Mouse (Mus musculus) limb, embryonic 12.5 days (tissue): ENCODE results near the gene Il18r1. TPM values are rescaled to one million over a fixed set of nuclear protein-coding genes. Genes with fewer than 3 reads are reported as not detected.
A peak's percentile ranks its signal among the peaks of the same experiment; 100 is the strongest.

Source experiments
- ATAC-seq: fragments of 200-750 bp; cut with Nextera tagmentation; 2 replicates; pipeline ENCODE4 v1.8.0; 2017; ENCODE audit warnings: low read depth, moderate TSS enrichment; ENCODE audit not compliant: insufficient number of reproducible peaks, insufficient read depth, low FRiP score, low TSS enrichment
- H3K27ac ChIP-seq: fragments of 300-500 bp; sonication (generic); 2 replicates; pipeline ENCODE4 v1.5.1; 2016; ENCODE audit warnings: mild to moderate bottlenecking, moderate library complexity
- H3K27me3 ChIP-seq: fragments of 300-500 bp; sonication (generic); 2 replicates; pipeline ENCODE4 v1.6.1; 2016; ENCODE audit warnings: mild to moderate bottlenecking, moderate library complexity
- H3K36me3 ChIP-seq: fragments of 300-500 bp; sonication (generic); 2 replicates; pipeline ENCODE4 v1.6.1; 2016; ENCODE audit warnings: mild to moderate bottlenecking, moderate library complexity
- H3K4me1 ChIP-seq: fragments of 300-500 bp; sonication (generic); replicated peaks from 2 replicates; pipeline ENCODE4 v1.6.1; 2016
- H3K4me2 ChIP-seq: fragments of 300-500 bp; sonication (generic); 2 replicates; pipeline ENCODE4 v1.6.1; 2016; ENCODE audit warnings: mild to moderate bottlenecking, moderate library complexity
- H3K4me3 ChIP-seq: fragments of 300-500 bp; sonication (generic); replicated peaks from 2 replicates; pipeline ENCODE4 v1.5.1; 2016; ENCODE audit warnings: mild to moderate bottlenecking
- H3K9ac ChIP-seq: fragments of 300-500 bp; sonication (generic); replicated peaks from 2 replicates; pipeline ENCODE4 v1.6.1; 2016; ENCODE audit warnings: mild to moderate bottlenecking, moderate library complexity
- H3K9me3 ChIP-seq: fragments of 300-500 bp; sonication (generic); 2 replicates; pipeline ENCODE4 v1.6.1; 2016; ENCODE audit warnings: mild to moderate bottlenecking, moderate library complexity
- WGBS: fragments of 180-500 bp; shearing (Covaris S2); methylation state at CpG from one replicate; pipeline ENCODE4 v1.1.7; 2016; 5-methylcytosine and 5-hydroxymethylcytosine counted together
- polyA plus RNA-seq: library from polyadenylated mRNA; unstranded; fragments of >200 nt; fragmentation: Nextera tagmentation; extraction: Ambion mirVana; gene quantifications from 2 replicates; pipeline ENCODE4 v1.2.1, GENCODE M21; 2016

The Il18r1 gene
- not detected in 2 replicates for polyA plus RNA-seq

DNA sequence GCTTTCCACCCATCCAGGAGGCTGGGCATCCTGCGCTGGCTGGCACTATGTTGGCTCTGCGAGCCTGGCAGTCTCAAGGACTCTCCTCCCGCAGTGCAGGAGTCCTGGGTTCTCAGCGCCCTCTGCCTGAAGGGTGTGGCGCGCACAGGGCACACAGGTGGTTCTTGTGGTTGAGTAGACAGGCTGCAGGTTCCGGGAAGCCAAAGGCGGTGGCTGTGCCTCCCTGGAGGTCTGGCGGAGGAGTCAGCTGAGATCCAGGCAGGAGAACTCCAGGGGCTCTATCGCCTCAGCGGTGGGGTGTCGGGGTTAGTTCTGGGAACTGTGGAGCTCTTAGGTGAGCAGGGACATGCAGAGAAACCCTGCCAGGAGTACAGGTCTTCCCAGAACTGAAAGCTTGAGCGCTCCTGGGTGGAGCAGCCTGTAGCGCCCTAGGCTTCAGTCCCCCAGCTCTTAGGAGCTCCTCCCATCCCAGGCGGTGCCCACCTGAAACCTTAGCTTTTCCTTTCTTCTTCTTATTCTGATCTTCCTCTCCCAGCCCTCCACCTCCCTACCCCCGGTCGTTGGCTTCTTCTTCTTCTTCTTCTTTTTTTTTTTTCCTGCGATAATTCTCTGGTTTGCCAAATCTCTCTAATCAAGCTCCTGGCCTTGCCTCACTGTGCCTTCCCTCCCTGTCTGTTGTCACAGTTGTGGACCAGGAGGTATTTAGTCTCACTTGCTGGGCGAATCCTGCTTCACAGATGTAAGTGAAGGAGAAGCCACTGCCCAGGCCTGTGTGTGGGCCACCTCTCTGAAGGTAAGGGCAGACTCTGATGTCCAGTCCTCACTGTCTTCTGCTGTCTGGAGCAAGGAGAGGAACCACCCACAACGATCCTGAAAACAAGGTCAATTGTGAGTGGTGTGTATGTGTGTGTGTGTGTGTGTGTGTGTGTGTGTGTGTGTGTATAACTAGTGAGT lies at the start of gene Il18r1:
TSS of gene Il18r1 (plus strand) at position 76 of the 954 bp plus-strand sequence.
- H3K9me3 ChIP-seq = no peaks in the 10 kb centered on the region
- H3K9ac ChIP-seq = no peak within 1 kb of the TSS
- H3K27me3 ChIP-seq = no peaks in the 10 kb centered on the region
- no peak for ATAC-seq
- no peaks in the 10 kb centered on the region for H3K36me3 ChIP-seq
- H3K4me3 ChIP-seq = no peak within 1 kb of the TSS
- no peak within 1 kb of the TSS for H3K27ac ChIP-seq
- H3K4me1 ChIP-seq = no peaks in the 10 kb centered on the region
- WGBS = 33% methylated on average over 20 of the region's 20 CpGs
- 0 out of 2 replicates have a peak within 1 kb of the TSS, but pooled peaks have one; percentile 8 for H3K4me2 ChIP-seq

DNA sequence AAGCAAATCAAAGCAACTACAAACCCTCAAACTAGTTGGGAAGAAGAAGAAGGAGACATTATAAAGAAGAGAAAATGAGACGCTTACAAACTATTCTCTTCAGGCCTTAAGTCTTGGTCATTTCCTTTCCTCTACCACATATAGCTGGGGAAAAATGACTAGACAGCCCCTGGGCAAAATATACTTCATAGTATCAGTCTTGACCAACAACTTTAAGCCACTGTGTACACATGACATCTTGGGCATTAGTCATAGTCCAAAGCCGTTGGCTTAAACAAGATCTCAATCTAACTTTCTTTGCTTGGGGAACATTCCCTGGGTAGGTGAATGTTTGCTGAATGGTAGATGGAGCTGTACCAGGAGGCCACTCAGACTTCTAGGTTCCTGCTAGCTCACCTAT lies 48.3 kb upstream of the Il18r1 start:
- H3K36me3 ChIP-seq = no peaks in the 10 kb centered on the region

DNA sequence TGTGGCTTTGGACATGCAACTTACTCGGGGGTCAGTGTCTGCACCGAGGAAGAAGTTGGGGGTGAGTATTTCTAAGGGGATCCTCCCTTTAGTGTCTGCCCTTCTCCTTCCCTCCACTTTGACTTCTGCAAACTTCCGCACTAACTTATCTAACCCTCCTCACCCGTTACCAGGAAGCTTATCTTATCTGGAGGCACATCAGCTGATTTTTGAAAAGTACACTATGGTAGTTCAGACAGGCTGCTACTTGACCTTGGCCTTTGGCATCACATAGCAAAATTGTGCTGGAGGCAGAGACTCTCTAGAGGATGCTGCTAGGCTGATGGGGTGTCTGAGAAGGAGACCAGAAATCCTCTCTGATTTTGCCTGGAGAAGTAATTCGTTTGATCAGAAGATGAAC lies 46.8 kb upstream of the Il18r1 start:
- Histone ChIP-seq H3K9ac (no peak overlapping the region), H3K27me3 (no peaks in the 10 kb centered on the region), H3K36me3 (no peaks in the 10 kb centered on the region), H3K4me3 (no peak overlapping the region), H3K4me1 (no peaks in the 10 kb centered on the region), H3K27ac (no peak overlapping the region), H3K9me3 (no peaks in the 10 kb centered on the region), H3K4me2 (no peak overlapping the region)
- ATAC-seq = no peak
- WGBS = 85% methylated on average over 5 of the region's 5 CpGs

More for the DNA sequence above, 48.3 kb upstream of the Il18r1 start:
- H3K4me2 ChIP-seq = no peak overlapping the region
- no peaks in the 10 kb centered on the region for H3K27me3 ChIP-seq
- no peak overlapping the region for H3K4me3 ChIP-seq
- no peaks in the 10 kb centered on the region for H3K4me1 ChIP-seq
- H3K9me3 ChIP-seq = no peaks in the 10 kb centered on the region
- H3K9ac ChIP-seq = no peak overlapping the region
- WGBS = 90% methylated on average over 2 of the region's 2 CpGs
- no peak overlapping the region for H3K27ac ChIP-seq
- ATAC-seq = no peak

DNA sequence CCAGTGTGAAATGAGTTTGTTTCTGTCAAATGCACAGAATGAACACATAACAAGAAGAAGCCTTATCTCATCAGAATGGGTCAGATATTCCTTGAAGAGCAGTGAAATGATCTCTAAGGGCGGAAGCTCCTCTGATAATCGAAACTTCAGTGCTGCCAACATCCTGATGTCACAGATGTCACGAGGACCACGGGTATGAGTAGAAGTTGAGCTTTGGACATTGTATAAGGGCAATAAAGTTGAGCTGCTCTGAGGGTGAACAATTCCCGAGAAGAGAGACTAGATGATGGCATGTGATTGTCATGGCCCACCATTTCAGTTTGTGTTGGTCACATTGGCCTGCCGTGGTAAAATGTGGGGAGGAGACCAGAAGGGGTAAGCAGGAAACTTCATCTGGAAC lies 41.5 kb upstream of the Il18r1 start:
- ATAC-seq = no peak
- Histone ChIP-seq H3K4me3 (no peak overlapping the region), H3K4me2 (no peak overlapping the region), H3K9me3 (no peaks in the 10 kb centered on the region), H3K9ac (no peak overlapping the region), H3K36me3 (no peaks in the 10 kb centered on the region), H3K4me1 (no peaks in the 10 kb centered on the region), H3K27ac (no peak overlapping the region), H3K27me3 (no peaks in the 10 kb centered on the region)
- 83% methylated on average over 6 of the region's 6 CpGs for WGBS

DNA sequence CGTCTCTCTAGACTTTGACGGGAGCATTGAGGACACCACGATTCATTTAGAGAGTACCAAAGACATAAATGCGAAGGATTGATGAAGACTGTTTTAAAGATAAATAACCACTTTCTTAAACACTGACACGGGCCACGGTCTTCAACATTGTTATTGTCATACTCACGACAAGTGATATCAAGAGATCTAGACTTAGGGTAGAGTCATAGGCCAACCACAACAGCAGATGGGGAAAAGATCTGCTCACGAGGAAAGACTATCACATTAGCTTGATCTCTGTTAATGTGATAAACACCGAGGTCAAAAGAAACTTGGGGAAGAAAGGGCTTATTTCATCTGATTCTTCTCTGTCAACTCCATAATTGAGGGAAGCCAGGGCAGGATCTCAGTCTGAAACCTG lies 38.1 kb upstream of the Il18r1 start:
- no peaks in the 10 kb centered on the region for H3K36me3 ChIP-seq
- H3K27me3 ChIP-seq = no peaks in the 10 kb centered on the region
- no peak overlapping the region for H3K27ac ChIP-seq
- ATAC-seq = no peak
- no peak overlapping the region for H3K9ac ChIP-seq
- H3K9me3 ChIP-seq = no peaks in the 10 kb centered on the region
- H3K4me3 ChIP-seq = no peak overlapping the region
- no peaks in the 10 kb centered on the region for H3K4me1 ChIP-seq
- 87% methylated on average over 9 of the region's 9 CpGs for WGBS
- H3K4me2 ChIP-seq = no peak overlapping the region

DNA sequence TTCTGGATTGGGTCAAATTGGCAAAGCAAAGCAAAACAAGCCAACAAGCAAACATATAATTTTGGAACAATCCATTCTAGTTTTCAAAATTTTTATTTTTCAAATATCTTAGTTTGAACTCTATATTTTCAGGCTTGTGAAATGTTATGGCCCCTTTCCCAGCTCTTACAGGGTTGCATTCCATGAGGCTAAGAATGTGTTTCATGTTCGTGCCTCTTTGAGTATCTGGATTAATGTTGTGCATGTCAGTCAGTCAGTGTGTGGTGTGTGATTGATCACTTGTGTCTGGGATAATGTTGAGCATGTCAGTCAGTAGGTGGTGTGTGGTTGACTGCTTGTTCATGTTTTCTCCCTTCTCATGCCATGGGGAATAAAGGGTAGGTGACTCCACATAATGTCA lies 37.5 kb upstream of the Il18r1 start:
- 82% methylated on average over 1 of the region's 1 CpGs for whole genome bisulfite sequencing
- H3K4me1 ChIP-seq = no peaks in the 10 kb centered on the region
- H3K4me3 ChIP-seq = no peak overlapping the region
- no peaks in the 10 kb centered on the region for H3K27me3 ChIP-seq
- H3K9ac ChIP-seq = no peak overlapping the region
- no peak overlapping the region for H3K27ac ChIP-seq
- H3K9me3 ChIP-seq = no peaks in the 10 kb centered on the region
- ATAC-seq = no peak
- no peak overlapping the region for H3K4me2 ChIP-seq
- no peaks in the 10 kb centered on the region for H3K36me3 ChIP-seq

DNA sequence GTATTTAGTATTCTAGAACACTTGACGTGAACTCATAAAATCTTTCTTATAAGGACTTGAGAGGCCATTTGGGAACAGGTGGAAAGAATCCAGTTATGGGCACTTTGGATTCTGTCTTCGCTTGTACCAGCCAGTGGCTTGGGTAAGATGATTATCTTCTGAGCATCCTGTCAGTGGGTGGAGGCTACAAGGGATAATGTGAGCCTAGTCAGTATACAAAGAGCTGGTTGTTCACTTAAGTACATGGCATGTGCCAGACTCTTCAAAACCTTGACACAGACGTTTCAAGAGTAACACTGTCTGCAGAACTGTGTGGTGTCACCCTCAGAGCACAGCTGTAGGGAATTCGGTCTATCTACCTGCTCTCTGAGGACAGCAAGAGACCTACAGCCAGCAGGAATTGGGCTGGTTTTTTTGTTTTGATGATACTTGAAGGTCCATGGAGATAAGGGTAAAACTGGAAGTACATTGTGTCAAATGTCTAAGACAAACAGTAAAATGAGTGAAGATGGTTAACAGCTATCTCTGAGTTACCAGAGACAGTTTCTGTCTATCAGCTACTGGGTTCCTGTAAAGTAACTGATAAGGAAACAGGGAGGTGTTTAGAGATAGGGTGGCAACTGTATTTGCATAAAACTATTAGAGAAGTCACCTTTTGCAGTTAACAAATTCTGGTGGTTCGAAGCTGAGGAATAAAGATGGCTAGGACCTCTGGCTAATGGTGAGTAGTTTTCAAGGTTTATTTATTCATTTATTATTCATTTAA lies 36.3 kb upstream of the Il18r1 start, which contains the start of gene Il1rl1:
TSS of gene Il1rl1 (plus strand) at position 661 of the 766 bp plus-strand sequence.
- Histone ChIP-seq H3K9ac (no peak within 1 kb of the TSS), H3K36me3 (no peaks in the 10 kb centered on the region), H3K4me2 (no peak within 1 kb of the TSS), H3K4me1 (no peaks in the 10 kb centered on the region), H3K9me3 (no peaks in the 10 kb centered on the region), H3K4me3 (no peak within 1 kb of the TSS), H3K27ac (no peak within 1 kb of the TSS), H3K27me3 (no peaks in the 10 kb centered on the region)
- ATAC-seq = no peak
- WGBS = 86% methylated on average over 5 of the region's 5 CpGs

DNA sequence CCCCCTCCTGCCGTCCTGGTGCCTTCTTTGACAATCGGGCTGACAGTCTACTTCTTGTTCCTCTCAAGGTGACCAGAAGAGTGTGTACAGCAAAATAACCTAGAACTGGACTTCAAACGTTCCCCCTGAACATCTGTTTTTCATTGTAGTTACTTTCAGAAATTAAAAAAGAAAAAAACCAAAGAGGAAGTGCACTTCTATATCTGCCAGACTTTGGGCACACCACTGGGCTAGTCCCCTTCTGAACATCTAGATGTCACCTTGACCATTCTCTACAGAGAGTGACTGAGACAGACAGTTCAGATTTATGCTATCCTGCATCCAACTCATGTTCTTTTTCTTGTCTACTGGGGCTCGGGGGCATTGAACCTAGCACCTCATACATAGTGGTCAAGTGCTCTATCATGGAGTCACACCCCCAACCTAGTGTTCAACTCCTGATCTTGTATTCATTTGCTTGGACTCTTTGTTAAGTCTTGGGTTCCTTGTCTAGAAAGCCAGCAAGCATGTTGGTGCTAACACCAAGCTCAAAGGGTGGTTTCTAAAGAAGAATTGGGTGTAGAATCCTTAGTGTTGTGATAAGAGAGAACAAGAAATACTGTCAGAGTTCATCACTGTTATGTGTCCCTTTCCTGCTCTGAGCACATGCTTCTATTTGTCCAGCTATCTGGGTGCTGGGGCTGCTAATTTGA lies 35.1 kb upstream of the Il18r1 start:
- Histone ChIP-seq H3K9ac (no peak overlapping the region), H3K4me3 (no peak overlapping the region), H3K4me2 (no peak overlapping the region), H3K36me3 (no peaks in the 10 kb centered on the region), H3K4me1 (no peaks in the 10 kb centered on the region), H3K9me3 (no peaks in the 10 kb centered on the region), H3K27ac (no peak overlapping the region), H3K27me3 (no peaks in the 10 kb centered on the region)
- 58% methylated on average over 4 of the region's 4 CpGs for WGBS
- ATAC-seq = no peak

DNA sequence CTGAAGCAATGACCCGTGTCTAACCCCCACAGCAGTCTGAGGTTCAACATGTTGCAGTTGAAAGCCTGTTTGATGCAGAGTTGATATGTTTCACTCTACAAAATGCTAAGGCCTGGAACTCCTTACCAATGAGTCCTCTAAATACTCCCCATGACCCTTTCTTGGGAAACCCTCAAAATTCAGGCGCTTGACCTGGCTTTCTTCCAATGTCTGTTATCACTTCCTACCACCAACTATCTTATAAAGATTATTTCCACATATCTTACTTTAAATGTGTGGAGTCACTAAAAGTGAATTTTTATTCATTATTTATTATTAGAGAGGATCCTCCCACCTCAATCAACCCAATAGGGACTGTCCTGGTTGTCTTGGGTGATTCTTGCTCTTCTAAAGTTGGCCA lies 33.2 kb upstream of the Il18r1 start:
- H3K27ac ChIP-seq = no peak overlapping the region
- H3K9me3 ChIP-seq = no peaks in the 10 kb centered on the region
- WGBS = 93% methylated on average over 2 of the region's 2 CpGs

DNA sequence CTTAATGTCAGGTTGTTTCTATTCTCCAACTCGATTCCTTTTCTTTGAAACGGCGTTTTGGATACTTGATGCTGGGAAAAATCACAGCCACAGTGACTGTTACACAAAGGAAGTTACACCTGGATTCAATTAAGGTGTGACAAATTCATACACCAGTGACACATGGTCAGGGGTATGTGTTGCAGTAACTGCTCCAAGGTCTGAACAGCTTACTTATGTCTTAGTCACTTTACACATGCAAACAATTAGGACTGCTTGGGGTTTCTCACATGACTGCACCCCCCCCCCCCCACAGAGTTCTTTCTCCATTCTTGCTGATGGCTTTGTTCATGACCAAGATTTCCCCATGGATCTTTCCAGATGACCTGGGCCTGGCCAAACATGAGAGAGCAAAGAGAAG lies 29.4 kb upstream of the Il18r1 start:
- 24% methylated on average over 3 of the region's 3 CpGs for WGBS
- no peaks in the 10 kb centered on the region for H3K27me3 ChIP-seq
- no peak for ATAC-seq
- no peak overlapping the region for H3K4me3 ChIP-seq
- H3K4me1 ChIP-seq = peaks cover 6% of the 10 kb centered on the region
- no peaks in the 10 kb centered on the region for H3K36me3 ChIP-seq
- no peak overlapping the region for H3K27ac ChIP-seq
- H3K9ac ChIP-seq = no peak overlapping the region
- H3K9me3 ChIP-seq = no peaks in the 10 kb centered on the region
- H3K4me2 ChIP-seq = no peak overlapping the region

More for the DNA sequence above, 33.2 kb upstream of the Il18r1 start:
- H3K9ac ChIP-seq = no peak overlapping the region
- H3K27me3 ChIP-seq = no peaks in the 10 kb centered on the region
- H3K4me2 ChIP-seq = no peak overlapping the region
- H3K4me1 ChIP-seq = peaks cover 6% of the 10 kb centered on the region
- ATAC-seq = no peak
- H3K36me3 ChIP-seq = no peaks in the 10 kb centered on the region
- no peak overlapping the region for H3K4me3 ChIP-seq

DNA sequence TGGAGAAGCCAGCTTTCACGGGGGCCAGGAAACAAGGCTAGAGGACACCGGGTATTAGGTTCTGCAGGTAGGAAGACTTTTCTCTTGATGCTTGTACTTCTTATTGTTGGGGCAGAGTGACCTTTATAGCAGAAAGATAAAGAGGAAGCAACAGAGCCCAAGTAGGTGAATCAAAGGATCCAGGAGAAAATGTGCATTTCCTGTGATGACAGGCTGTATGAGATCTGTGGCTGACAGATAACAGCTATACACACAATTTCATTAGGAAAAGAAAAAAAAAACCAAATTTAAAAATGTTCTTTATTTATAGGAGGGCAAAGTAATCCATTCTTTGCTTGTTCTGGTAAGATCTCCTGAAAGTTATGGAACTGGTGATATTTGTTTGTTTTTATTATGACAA lies 28.0 kb upstream of the Il18r1 start:
- no peaks in the 10 kb centered on the region for H3K27me3 ChIP-seq
- H3K9me3 ChIP-seq = no peaks in the 10 kb centered on the region
- no peak overlapping the region for H3K27ac ChIP-seq
- no peak overlapping the region for H3K4me3 ChIP-seq
- ATAC-seq = no peak
- no peak overlapping the region for H3K4me2 ChIP-seq
- H3K4me1 ChIP-seq = peaks cover 6% of the 10 kb centered on the region
- WGBS = 91% methylated on average over 2 of the region's 2 CpGs
- H3K36me3 ChIP-seq = no peaks in the 10 kb centered on the region
- H3K9ac ChIP-seq = no peak overlapping the region
